Mouse (Mus musculus): ENCODE measurements at regions not wholly inside any gene's neighbourhood (a gene's known extent, or its start where the extent isn't known, plus 50 kb on each side); places are given as distances from the start of the nearest gene placed in this dataset.
"Not testable (repeated sequence)": the region's sequence is repeated elsewhere in the genome, so short reads cannot be mapped to it uniquely, and the experiment has no call there.

GRCm38 (mm10) chrX:103250961-103251360 is 64.5 kb upstream of the Nap1l2 start:
- no peaks in the 10 kb centered on the region for H3K36me3 ChIP-seq (ENCODE audit: insufficient read depth, low read length)
- H3K4me3 ChIP-seq (ENCODE audit: low read depth, low read length): no peak overlapping the region
- H3K27me3 ChIP-seq (ENCODE audit: insufficient read depth, low read length): no peaks in the 10 kb centered on the region
- no peak for DNase-seq (ENCODE audit: low spot score)
- H3K4me2 ChIP-seq (ENCODE audit: low read depth, low read length, poor library complexity, severe bottlenecking): no peak overlapping the region
- ATAC-seq (ENCODE audit: low FRiP score): no peak
- 73% methylated on average over 2 of the region's 2 CpGs for WGBS
- no peak for TF ChIP-seq CTCF (IDR thresholded peaks at IDR 0.05)
- H3K4me1 ChIP-seq (ENCODE audit: insufficient read depth, low read length): no peaks in the 10 kb centered on the region
- no peak overlapping the region for H3K27ac ChIP-seq (ENCODE audit: low read depth, low read length)
- no peak overlapping the region for H3K9ac ChIP-seq (replicated peaks; ENCODE audit: low read length, poor library complexity, severe bottlenecking)
- H3K9me3 ChIP-seq (ENCODE audit: low read length): no peaks in the 10 kb centered on the region

DNA sequence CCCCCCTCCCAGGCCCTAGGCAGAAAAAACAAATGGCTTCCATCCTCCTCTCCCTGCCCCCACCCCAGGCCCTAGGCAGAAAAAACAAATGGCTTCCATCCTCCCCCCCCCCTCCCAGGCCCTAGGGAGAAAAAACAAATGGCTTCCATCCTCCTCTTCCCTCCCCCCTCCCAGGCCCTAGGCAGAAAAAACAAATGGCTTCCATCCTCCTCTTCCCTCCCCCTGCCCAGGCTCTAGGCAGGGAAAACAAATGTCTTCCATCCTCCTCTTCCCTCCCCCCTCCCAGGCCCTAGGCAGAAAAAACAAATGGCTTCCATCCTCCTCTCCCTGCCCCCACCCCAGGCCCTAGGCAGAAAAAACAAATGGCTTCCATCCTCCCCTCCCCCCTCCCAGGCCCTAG is 65.0 kb upstream of the Nap1l2 start:
- H3K27me3 ChIP-seq (ENCODE audit: insufficient read depth, low read length); H3K4me3 ChIP-seq (ENCODE audit: low read depth, low read length); H3K36me3 ChIP-seq (ENCODE audit: insufficient read depth, low read length); H3K9ac ChIP-seq (replicated peaks; ENCODE audit: low read length, poor library complexity, severe bottlenecking); H3K4me1 ChIP-seq (ENCODE audit: insufficient read depth, low read length); ATAC-seq (ENCODE audit: low FRiP score); H3K27ac ChIP-seq (ENCODE audit: low read depth, low read length); H3K4me2 ChIP-seq (ENCODE audit: low read depth, low read length, poor library complexity, severe bottlenecking); H3K9me3 ChIP-seq (ENCODE audit: low read length); DNase-seq (ENCODE audit: low spot score): not testable (repeated sequence)

- H3K27me3 ChIP-seq (ENCODE audit: insufficient read depth, low read length); H3K9ac ChIP-seq (replicated peaks; ENCODE audit: low read length, poor library complexity, severe bottlenecking); ATAC-seq (ENCODE audit: low FRiP score); H3K4me1 ChIP-seq (ENCODE audit: insufficient read depth, low read length); DNase-seq (ENCODE audit: low spot score); H3K27ac ChIP-seq (ENCODE audit: low read depth, low read length); H3K4me3 ChIP-seq (ENCODE audit: low read depth, low read length); H3K36me3 ChIP-seq (ENCODE audit: insufficient read depth, low read length); H3K4me2 ChIP-seq (ENCODE audit: low read depth, low read length, poor library complexity, severe bottlenecking); H3K9me3 ChIP-seq (ENCODE audit: low read length): not testable (repeated sequence)
- 58% methylated on average over 1 of the region's 1 CpGs for WGBS
Observed at GRCm38 (mm10) chrX:103252056-103252850, 65.8 kb upstream of the Nap1l2 start.

- H3K4me3 ChIP-seq (ENCODE audit: low read depth, low read length): no peak overlapping the region
- ATAC-seq (ENCODE audit: low FRiP score) (no peak), DNase-seq (ENCODE audit: low spot score) (no peak)
- H3K36me3 ChIP-seq (ENCODE audit: insufficient read depth, low read length): no peaks in the 10 kb centered on the region
- no peaks in the 10 kb centered on the region for H3K27me3 ChIP-seq (ENCODE audit: insufficient read depth, low read length)
- no peaks in the 10 kb centered on the region for H3K9me3 ChIP-seq (ENCODE audit: low read length)
- WGBS: 80% methylated on average over 6 of the region's 6 CpGs
- H3K4me1 ChIP-seq (ENCODE audit: insufficient read depth, low read length): no peaks in the 10 kb centered on the region
- no peak for TF ChIP-seq CTCF (IDR thresholded peaks at IDR 0.05)
- H3K9ac ChIP-seq (replicated peaks; ENCODE audit: low read length, poor library complexity, severe bottlenecking): no peak overlapping the region
- H3K4me2 ChIP-seq (ENCODE audit: low read depth, low read length, poor library complexity, severe bottlenecking): no peak overlapping the region
- no peak overlapping the region for H3K27ac ChIP-seq (ENCODE audit: low read depth, low read length)
Observed at GRCm38 (mm10) chrX:103252881-103253280, 66.4 kb upstream of the Nap1l2 start.

- Histone ChIP-seq H3K9me3 (ENCODE audit: low read length) (no peaks in the 10 kb centered on the region), H3K27me3 (ENCODE audit: insufficient read depth, low read length) (no peaks in the 10 kb centered on the region), H3K4me1 (ENCODE audit: insufficient read depth, low read length) (no peaks in the 10 kb centered on the region), H3K4me2 (ENCODE audit: low read depth, low read length, poor library complexity, severe bottlenecking) (no peak overlapping the region), H3K9ac (replicated peaks; ENCODE audit: low read length, poor library complexity, severe bottlenecking) (no peak overlapping the region), H3K4me3 (ENCODE audit: low read depth, low read length) (no peak overlapping the region), H3K27ac (ENCODE audit: low read depth, low read length) (no peak overlapping the region), H3K36me3 (ENCODE audit: insufficient read depth, low read length) (no peaks in the 10 kb centered on the region)
- no peak for TF ChIP-seq CTCF (IDR thresholded peaks at IDR 0.05)
- DNase-seq (ENCODE audit: low spot score) (no peak), ATAC-seq (ENCODE audit: low FRiP score) (no peak)
- 95% methylated on average over 3 of the region's 3 CpGs for WGBS
Observed at GRCm38 (mm10) chrX:103254867-103255266, 66.3 kb upstream of the Cdx4 start.

DNA sequence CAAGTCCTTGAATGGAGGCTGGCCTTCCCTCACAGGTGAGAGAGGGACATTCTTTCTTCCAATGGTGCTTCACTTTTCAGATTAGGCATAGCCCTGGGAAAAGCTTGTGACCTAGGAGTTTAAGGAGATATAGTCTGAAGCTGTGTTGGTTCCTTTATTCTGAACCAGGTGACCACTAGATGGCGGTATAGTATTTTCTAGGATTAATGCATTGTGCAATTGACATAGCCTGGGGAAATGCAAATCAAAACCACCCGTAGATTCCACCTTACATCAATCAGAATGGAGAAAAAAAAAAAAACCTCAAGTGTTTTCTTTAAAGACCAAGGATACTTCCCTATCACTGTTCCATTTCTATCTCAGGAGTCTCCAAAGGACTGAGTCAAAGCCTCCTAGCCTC is 61.3 kb upstream of the Cdx4 start:
- DNase-seq (ENCODE audit: low spot score) (peak; percentile 73), ATAC-seq (ENCODE audit: low FRiP score) (0 out of 2 replicates have a peak, but pooled peaks have one; percentile 44)
- no peak overlapping the region for H3K9ac ChIP-seq (replicated peaks; ENCODE audit: low read length, poor library complexity, severe bottlenecking)
- no peaks in the 10 kb centered on the region for H3K9me3 ChIP-seq (ENCODE audit: low read length)
- TF ChIP-seq CTCF (IDR thresholded peaks at IDR 0.05): peak; percentile 78
- peaks cover 7% of the 10 kb centered on the region; the same call in 1 of the 2 replicates for H3K27me3 ChIP-seq (ENCODE audit: insufficient read depth, low read length)
- H3K4me2 ChIP-seq (ENCODE audit: low read depth, low read length, poor library complexity, severe bottlenecking): no peak overlapping the region
- no peaks in the 10 kb centered on the region for H3K4me1 ChIP-seq (ENCODE audit: insufficient read depth, low read length)
- no peaks in the 10 kb centered on the region for H3K36me3 ChIP-seq (ENCODE audit: insufficient read depth, low read length)
- H3K4me3 ChIP-seq (ENCODE audit: low read depth, low read length): no peak overlapping the region
- WGBS: 2% methylated on average over 2 of the region's 2 CpGs
- no peak overlapping the region for H3K27ac ChIP-seq (ENCODE audit: low read depth, low read length)

Data from midbrain, postnatal 0 days (tissue).